Mouse (Mus musculus) heart, postnatal 0 days (tissue): ENCODE data around the gene Dnm1. TPM values are rescaled to one million over a fixed set of nuclear protein-coding genes. Genes with fewer than 3 reads are reported as not detected.
A peak's percentile ranks its signal among the peaks of the same experiment; 100 is the strongest.
"Not testable (repeated sequence)": the region's sequence is repeated elsewhere in the genome, so short reads cannot be mapped to it uniquely, and the experiment has no call there.

Experiments used
- ATAC-seq: fragments of 200-750 bp; cut with Nextera tagmentation; 2 replicates; pipeline ENCODE4 v1.8.0; 2017; ENCODE audit warnings: low read depth, moderate number of reproducible peaks, moderate library complexity; ENCODE audit not compliant: insufficient read depth
- DNase-seq: peaks from one replicate; pipeline ENCODE4 v3.0.0-alpha.2; 2016; ENCODE audit warnings: low spot score
- H3K27ac ChIP-seq: fragments of 300-500 bp; sonication (generic); 2 replicates; pipeline ENCODE4 v1.5.1; 2014; ENCODE audit warnings: low read depth, mild to moderate bottlenecking
- H3K27me3 ChIP-seq: fragments of 300-500 bp; sonication (generic); 2 replicates; pipeline ENCODE4 v1.6.1; 2014; ENCODE audit warnings: low read length, mixed read lengths; ENCODE audit not compliant: control insufficient read depth, insufficient read depth
- H3K36me3 ChIP-seq: fragments of 300-500 bp; sonication (generic); replicated peaks from 2 replicates; pipeline ENCODE4 v1.6.1; 2014; ENCODE audit warnings: low read length, mixed read lengths; ENCODE audit not compliant: control insufficient read depth, insufficient read depth
- H3K4me1 ChIP-seq: fragments of 300-500 bp; sonication (generic); 2 replicates; pipeline ENCODE4 v1.6.1; 2014; ENCODE audit warnings: antibody characterized with exemption; ENCODE audit not compliant: control insufficient read depth, insufficient read depth
- H3K4me2 ChIP-seq: fragments of 300-500 bp; sonication (generic); 2 replicates; pipeline ENCODE4 v1.6.1; 2014; ENCODE audit warnings: low read depth, mild to moderate bottlenecking, low read length, moderate library complexity
- H3K4me3 ChIP-seq: fragments of 300-500 bp; sonication (generic); 2 replicates; pipeline ENCODE4 v1.5.1; 2014; ENCODE audit warnings: low read depth, low read length
- H3K9ac ChIP-seq: fragments of 300-500 bp; sonication (generic); replicated peaks from 2 replicates; pipeline ENCODE4 v1.6.1; 2014; ENCODE audit warnings: low read depth, low read length, mixed read lengths
- H3K9me3 ChIP-seq: fragments of 300-500 bp; sonication (generic); replicated peaks from 2 replicates; pipeline ENCODE4 v1.6.1; 2016; ENCODE audit warnings: low read length; ENCODE audit not compliant: control insufficient read depth
- CTCF ChIP-seq: IDR thresholded peaks from 2 replicates; pipeline ENCODE4 v1.5.1; 2016; ENCODE audit warnings: antibody characterized with exemption, control low read depth, low read depth
- EP300 ChIP-seq: IDR thresholded peaks from 2 replicates; pipeline ENCODE4 v1.6.1; 2016; ENCODE audit warnings: antibody characterized with exemption, low read depth
- WGBS: fragments of 180-500 bp; shearing (Covaris S2); extraction: QIAGEN DNeasy Blood & Tissue Kit; methylation state at CpG from one replicate; pipeline ENCODE4 v1.1.7; 2014; 5-methylcytosine and 5-hydroxymethylcytosine counted together
- polyA plus RNA-seq: library from polyadenylated mRNA; unstranded; fragments of >200 nt; fragmentation: Nextera tagmentation; extraction: Ambion mirVana; gene quantifications from 2 replicates; pipeline ENCODE4 v1.2.1, GENCODE M21; 2015
- total RNA-seq: library from RNA; depleted of rRNA; stranded (reverse); fragments of >200 nt; gene quantifications from 2 replicates; pipeline ENCODE4 v1.2.3, GENCODE M21; 2014; ENCODE audit warnings: low replicate concordance

The Dnm1 gene
- total and polyA plus RNA-seq, 2 experiments from 2014 or later: 1.5 to 10.3 TPM

- no peaks in the 10 kb centered on the region for H3K4me1 ChIP-seq
- TF ChIP-seq CTCF (no peak), EP300 (no peak)
- no peak for DNase-seq
- 91% methylated on average over 10 of the region's 10 CpGs for WGBS
- no peaks in the 10 kb centered on the region for H3K9me3 ChIP-seq
- H3K4me2 ChIP-seq: no peak overlapping the region
- no peaks in the 10 kb centered on the region for H3K27me3 ChIP-seq
- H3K27ac ChIP-seq: no peak overlapping the region
- H3K9ac ChIP-seq: no peak overlapping the region
- H3K4me3 ChIP-seq: no peak overlapping the region
- peaks cover 98% of the 10 kb centered on the region for H3K36me3 ChIP-seq
- no peak for ATAC-seq
Observed at GRCm38 (mm10) chr2:32302952-32303351, 50.2 kb downstream of the Dnm1 start.

- TF ChIP-seq CTCF (no peak), EP300 (no peak)
- H3K4me3 ChIP-seq: no peak overlapping the region
Observed at GRCm38 (mm10) chr2:32299469-32299868, 53.7 kb downstream of the Dnm1 start.

GRCm38 (mm10) chr2:32295842-32296241, 57.3 kb downstream of the Dnm1 start:
- not testable (repeated sequence) for H3K4me3 ChIP-seq, H3K27me3 ChIP-seq, ATAC-seq, DNase-seq, H3K27ac ChIP-seq, H3K9ac ChIP-seq, H3K9me3 ChIP-seq, H3K4me2 ChIP-seq
- Histone ChIP-seq H3K36me3 (peaks cover 67% of the 10 kb centered on the region), H3K4me1 (peaks cover 14% of the 10 kb centered on the region; the same call in 1 of the 2 replicates)
- WGBS: 80% methylated on average over 2 of the region's 2 CpGs

More at GRCm38 (mm10) chr2:32299469-32299868, 53.7 kb downstream of the Dnm1 start:
- Histone ChIP-seq H3K4me1 (peaks cover 5% of the 10 kb centered on the region; the same call in 1 of the 2 replicates), H3K27ac (no peak overlapping the region), H3K36me3 (peaks cover 85% of the 10 kb centered on the region), H3K9me3 (no peaks in the 10 kb centered on the region), H3K27me3 (no peaks in the 10 kb centered on the region), H3K9ac (no peak overlapping the region), H3K4me2 (no peak overlapping the region)
- DNase-seq: no peak
- no peak for ATAC-seq
- WGBS: 91% methylated on average over 4 of the region's 4 CpGs

GRCm38 (mm10) chr2:32295285-32295684, 57.9 kb downstream of the Dnm1 start:
- no peak overlapping the region for H3K27ac ChIP-seq
- TF ChIP-seq CTCF: no peak
- no peak for TF ChIP-seq EP300
- H3K9ac ChIP-seq: no peak overlapping the region
- 82% methylated on average over 3 of the region's 3 CpGs for WGBS
- H3K4me3 ChIP-seq: no peak overlapping the region
- peaks cover 14% of the 10 kb centered on the region; the same call in 1 of the 2 replicates for H3K4me1 ChIP-seq
- no peak overlapping the region for H3K4me2 ChIP-seq
- DNase-seq (no peak), ATAC-seq (no peak)
- H3K36me3 ChIP-seq: peaks cover 66% of the 10 kb centered on the region
- no peaks in the 10 kb centered on the region for H3K27me3 ChIP-seq
- no peaks in the 10 kb centered on the region for H3K9me3 ChIP-seq

GRCm38 (mm10) chr2:32294348-32294747, 58.8 kb downstream of the Dnm1 start:
- H3K36me3 ChIP-seq: peaks cover 57% of the 10 kb centered on the region
- H3K4me1 ChIP-seq: peaks cover 15% of the 10 kb centered on the region
- peak; percentile 86 for ATAC-seq
- no peak overlapping the region for H3K9ac ChIP-seq
- TF ChIP-seq CTCF: no peak
- no peak for TF ChIP-seq EP300
- WGBS: 21% methylated on average over 8 of the region's 8 CpGs
- H3K27me3 ChIP-seq: no peaks in the 10 kb centered on the region
- DNase-seq: peak; percentile 82
- no peaks in the 10 kb centered on the region for H3K9me3 ChIP-seq
- peak overlapping the region; percentile 49 for H3K27ac ChIP-seq
- no peak overlapping the region for H3K4me2 ChIP-seq
- H3K4me3 ChIP-seq: no peak overlapping the region

- DNase-seq (peak; percentile 24), ATAC-seq (no peak)
- peaks cover 26% of the 10 kb centered on the region for H3K36me3 ChIP-seq
- H3K9ac ChIP-seq: no peak overlapping the region
- H3K4me3 ChIP-seq: no peak overlapping the region
- no peaks in the 10 kb centered on the region for H3K9me3 ChIP-seq
- no peaks in the 10 kb centered on the region for H3K27me3 ChIP-seq
- TF ChIP-seq EP300 (no peak), CTCF (peak; percentile 55)
- H3K4me2 ChIP-seq: peak overlapping the region; percentile 69; the same call in 1 of the 2 replicates
- H3K27ac ChIP-seq: no peak overlapping the region
- peaks cover 24% of the 10 kb centered on the region for H3K4me1 ChIP-seq
Observed at GRCm38 (mm10) chr2:32289578-32289977, 63.6 kb downstream of the Dnm1 start.
